Mouse (Mus musculus) right cerebral cortex, postnatal 10 days (tissue): Measurements from ENCODE around the gene Ascl2.

Experiments
- DNase-seq, 2 experiments: peaks; one replicate each; pipeline ENCODE4 v3.0.0; 2021; ENCODE audit warnings: low spot score in 2 of 2

The Ascl2 gene

GRCm38 (mm10) chr7:142917659-142918058, 51.4 kb downstream of the Ascl2 start:
- DNase-seq: no peak
